Mouse (Mus musculus) bone marrow macrophage, adult 2 months (primary cell): Measurements from ENCODE around the gene Vav2.

Source experiments
- CTCF ChIP-seq: IDR thresholded peaks from 2 replicates; pipeline ENCODE4 v1.5.1; 2012; ENCODE audit warnings: low read depth, mild to moderate bottlenecking, low read length, moderate library complexity
- POLR2A ChIP-seq: IDR thresholded peaks from 2 replicates; pipeline ENCODE4 v1.6.1; 2012; ENCODE audit warnings: mild to moderate bottlenecking, low read depth, low read length, borderline replicate concordance

DNA sequence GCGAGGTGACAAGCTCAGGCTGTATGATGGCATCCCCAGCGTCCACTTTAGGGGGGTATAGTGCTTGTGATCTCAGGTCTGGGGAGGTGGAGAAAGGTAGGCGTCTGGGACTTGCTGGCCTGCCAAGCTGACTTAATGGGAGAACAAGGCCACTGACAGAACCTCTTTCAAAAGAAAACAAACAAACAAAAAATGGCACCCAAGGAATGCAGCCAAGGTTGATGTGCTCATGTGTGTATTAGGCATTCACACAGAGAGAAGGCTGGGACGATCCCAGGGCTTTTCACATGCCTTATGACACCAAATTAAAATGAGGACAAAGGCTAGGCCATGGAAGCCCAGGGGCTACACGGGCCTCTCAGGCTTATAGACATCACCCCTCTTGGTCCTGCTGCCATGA, 116.6 kb downstream of the Vav2 start:
- TF ChIP-seq POLR2A (no peak), CTCF (no peak)
